Mouse (Mus musculus): Measurements from ENCODE around the gene Mpst. TPM values are rescaled to one million over a fixed set of nuclear protein-coding genes. Genes with fewer than 3 reads are reported as not detected.

Gene Mpst
- polyA plus RNA-seq, 1 experiment from 2014 or later: 2.7 TPM

DNA sequence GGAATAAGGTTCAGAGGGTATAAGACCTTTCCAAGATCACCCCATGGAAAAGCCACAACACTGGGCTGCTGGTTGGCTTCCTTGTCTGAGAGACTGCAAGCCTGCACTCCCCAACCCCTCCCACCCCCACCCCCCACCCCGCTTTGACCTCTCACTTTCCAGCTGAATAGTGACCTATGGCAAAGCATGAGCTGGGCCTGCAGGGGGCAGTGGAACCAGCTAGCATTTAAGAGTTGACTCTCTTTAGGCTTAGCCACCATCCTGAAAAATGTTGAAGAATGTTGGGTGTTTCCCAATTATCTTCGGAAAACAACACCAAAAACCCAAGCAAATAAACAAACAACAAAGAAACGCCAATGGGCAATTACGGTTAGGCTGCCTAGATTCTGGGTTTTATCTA, 19.0 kb downstream of the Mpst start:
- no peak overlapping the region for H3K4me3 ChIP-seq (ENCODE audit: low read depth, low read length)
- DNase-seq (ENCODE audit: low spot score) (no peak), ATAC-seq (replicated peaks; ENCODE audit: low FRiP score, low TSS enrichment, low read depth) (no peak)
- H3K9me3 ChIP-seq (ENCODE audit: control insufficient read depth, low read length): no peaks in the 10 kb centered on the region
- 55% methylated on average over 4 of the region's 4 CpGs for WGBS
- H3K27ac ChIP-seq (ENCODE audit: low read depth): no peak overlapping the region
- H3K27me3 ChIP-seq (replicated peaks; ENCODE audit: control insufficient read depth, insufficient read depth, low read length): peaks cover 35% of the 10 kb centered on the region
- H3K36me3 ChIP-seq (ENCODE audit: control insufficient read depth, insufficient read depth, low read length): no peaks in the 10 kb centered on the region
- no peak overlapping the region for H3K4me2 ChIP-seq (ENCODE audit: low read length)
- H3K4me1 ChIP-seq (replicated peaks; ENCODE audit: control insufficient read depth, insufficient read depth, low read length): peaks cover 9% of the 10 kb centered on the region
- H3K9ac ChIP-seq (ENCODE audit: low read length): no peak overlapping the region

DNA sequence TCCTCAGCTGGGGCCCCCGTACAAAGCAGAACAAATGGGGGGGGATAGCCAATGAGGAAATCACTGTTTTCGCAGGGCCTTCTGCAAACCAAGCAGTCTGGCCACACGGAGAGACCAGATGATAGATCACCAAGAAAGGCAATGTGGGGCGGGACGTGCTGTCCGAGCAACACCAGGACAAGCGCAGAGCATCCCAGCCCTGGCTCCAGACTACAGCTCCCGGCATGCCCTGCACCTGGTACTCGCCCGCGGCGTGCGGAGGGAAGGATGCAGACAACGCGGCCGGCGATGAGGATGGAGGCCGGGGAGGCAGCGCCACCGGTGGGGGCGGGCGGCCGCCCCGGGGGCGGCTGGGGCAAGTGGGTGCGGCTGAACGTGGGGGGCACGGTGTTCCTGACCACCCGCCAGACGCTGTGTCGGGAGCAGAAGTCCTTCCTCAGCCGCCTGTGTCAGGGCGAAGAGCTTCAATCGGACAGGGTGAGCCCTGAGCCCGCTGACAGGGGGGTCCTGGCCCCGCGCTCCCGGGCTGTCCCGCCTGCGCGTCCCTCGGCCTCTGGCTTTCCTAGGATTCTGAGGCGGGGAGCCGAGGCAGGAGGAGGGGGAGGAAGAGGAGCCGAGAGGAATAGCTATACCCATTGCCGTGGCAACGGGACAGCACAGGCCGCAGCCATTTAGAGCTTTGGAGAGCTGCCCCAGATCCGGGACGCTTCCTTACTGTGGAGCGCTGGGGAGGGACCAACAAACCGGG, 22.3 kb downstream of the Mpst start, which contains the start of gene Kctd17:
TSS of gene Kctd17 (plus strand) at position 174 of the 748 bp plus-strand sequence.
- ATAC-seq (replicated peaks; ENCODE audit: low FRiP score, low TSS enrichment, low read depth): peak; percentile 79

DNA sequence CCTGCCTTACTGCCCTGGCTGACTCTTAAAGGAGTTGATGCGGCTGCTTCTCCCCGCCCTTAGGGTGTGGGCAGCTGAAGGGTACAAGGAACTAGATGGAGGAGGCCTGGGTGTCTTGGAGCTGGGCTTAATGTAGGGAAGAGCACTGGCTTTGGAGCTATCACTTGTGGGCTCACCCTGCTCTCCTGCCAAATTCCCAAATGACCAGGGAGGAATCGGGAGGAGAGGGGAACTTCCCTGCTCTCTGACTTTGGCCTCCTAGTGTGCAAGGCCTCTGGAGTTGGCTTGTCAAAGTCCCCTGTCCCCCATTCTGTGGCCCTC, 22.9 kb downstream of the Mpst start:
- H3K27me3 ChIP-seq (replicated peaks; ENCODE audit: control insufficient read depth, insufficient read depth, low read length): peaks cover 15% of the 10 kb centered on the region; the same call in 1 of the 2 replicates
- 9% methylated on average over 3 of the region's 3 CpGs for WGBS
- H3K27ac ChIP-seq (ENCODE audit: low read depth): peak overlapping the region; percentile 48; the same call in 1 of the 2 replicates
- no peaks in the 10 kb centered on the region for H3K9me3 ChIP-seq (ENCODE audit: control insufficient read depth, low read length)
- DNase-seq (ENCODE audit: low spot score) (no peak), ATAC-seq (replicated peaks; ENCODE audit: low FRiP score, low TSS enrichment, low read depth) (no peak)
- peak overlapping the region; percentile 68 for H3K4me2 ChIP-seq (ENCODE audit: low read length)
- H3K36me3 ChIP-seq (ENCODE audit: control insufficient read depth, insufficient read depth, low read length): peaks cover 9% of the 10 kb centered on the region
- H3K4me1 ChIP-seq (replicated peaks; ENCODE audit: control insufficient read depth, insufficient read depth, low read length): peaks cover 9% of the 10 kb centered on the region
- H3K9ac ChIP-seq (ENCODE audit: low read length): peak overlapping the region; percentile 58
- H3K4me3 ChIP-seq (ENCODE audit: low read depth, low read length): peak overlapping the region; percentile 58

More for the DNA sequence above, 22.3 kb downstream of the Mpst start, which contains the start of gene Kctd17:
- peak; percentile 80 for DNase-seq (ENCODE audit: low spot score)
- peak within 1 kb of the TSS; percentile 58 for H3K4me3 ChIP-seq (ENCODE audit: low read depth, low read length)
- peaks cover 9% of the 10 kb centered on the region for H3K4me1 ChIP-seq (replicated peaks; ENCODE audit: control insufficient read depth, insufficient read depth, low read length)
- peak within 1 kb of the TSS; percentile 48; the same call in 1 of the 2 replicates for H3K27ac ChIP-seq (ENCODE audit: low read depth)
- no peaks in the 10 kb centered on the region for H3K9me3 ChIP-seq (ENCODE audit: control insufficient read depth, low read length)
- H3K27me3 ChIP-seq (replicated peaks; ENCODE audit: control insufficient read depth, insufficient read depth, low read length): peaks cover 20% of the 10 kb centered on the region
- H3K9ac ChIP-seq (ENCODE audit: low read length): peak within 1 kb of the TSS; percentile 58
- H3K36me3 ChIP-seq (ENCODE audit: control insufficient read depth, insufficient read depth, low read length): peaks cover 4% of the 10 kb centered on the region
- H3K4me2 ChIP-seq (ENCODE audit: low read length): peak within 1 kb of the TSS; percentile 68
- 2% methylated on average over 47 of the region's 52 CpGs for WGBS

DNA sequence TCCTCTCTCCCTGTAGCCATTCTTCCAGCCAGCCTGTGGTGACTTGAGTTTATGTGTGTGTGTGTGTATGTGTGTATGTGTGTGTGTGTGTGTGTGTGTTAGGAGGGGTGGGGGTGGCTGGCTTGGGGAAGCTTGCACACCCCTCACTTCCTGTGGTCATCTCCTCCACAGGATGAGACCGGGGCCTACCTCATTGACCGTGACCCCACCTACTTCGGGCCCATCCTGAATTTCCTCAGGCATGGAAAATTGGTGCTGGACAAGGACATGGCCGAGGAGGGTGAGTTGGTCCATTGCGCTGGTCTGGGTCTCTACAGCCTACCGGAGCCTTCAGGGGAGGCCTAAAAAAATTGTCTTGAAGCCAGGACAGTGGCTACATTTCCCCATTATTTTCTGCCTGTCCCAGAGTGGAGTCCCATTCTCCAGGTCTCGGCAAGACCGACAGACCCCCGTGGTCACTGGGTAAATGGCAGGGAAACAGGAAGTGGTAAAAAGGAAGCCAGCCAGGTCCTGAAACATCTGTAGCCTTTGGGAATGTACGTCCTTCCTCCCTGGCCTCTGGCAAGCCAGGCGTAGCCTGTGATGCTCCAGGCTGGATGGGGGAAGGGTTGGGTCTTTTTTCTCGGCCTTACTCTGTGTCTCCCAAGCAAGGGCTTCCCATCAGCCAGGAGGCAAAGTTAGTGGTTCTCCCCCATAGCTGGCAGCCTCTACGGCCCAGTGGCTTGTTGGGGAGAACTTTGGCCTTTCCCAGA, 23.8 kb downstream of the Mpst start:
- H3K4me1 ChIP-seq (replicated peaks; ENCODE audit: control insufficient read depth, insufficient read depth, low read length): peaks cover 9% of the 10 kb centered on the region
- DNase-seq (ENCODE audit: low spot score) (no peak), ATAC-seq (replicated peaks; ENCODE audit: low FRiP score, low TSS enrichment, low read depth) (no peak)
- WGBS: 79% methylated on average over 13 of the region's 13 CpGs
- H3K27me3 ChIP-seq (replicated peaks; ENCODE audit: control insufficient read depth, insufficient read depth, low read length): 0 out of 2 replicates have a peak, but pooled peaks cover 9% of the 10 kb centered on the region
- H3K36me3 ChIP-seq (ENCODE audit: control insufficient read depth, insufficient read depth, low read length): peaks cover 12% of the 10 kb centered on the region
- H3K27ac ChIP-seq (ENCODE audit: low read depth): no peak overlapping the region
- H3K9ac ChIP-seq (ENCODE audit: low read length): peak overlapping the region; percentile 58; the same call in 1 of the 2 replicates
- H3K4me3 ChIP-seq (ENCODE audit: low read depth, low read length): 0 out of 2 replicates have a peak overlapping the region, but pooled peaks have one; percentile 58
- H3K9me3 ChIP-seq (ENCODE audit: control insufficient read depth, low read length): no peaks in the 10 kb centered on the region
- H3K4me2 ChIP-seq (ENCODE audit: low read length): peak overlapping the region; percentile 68

DNA sequence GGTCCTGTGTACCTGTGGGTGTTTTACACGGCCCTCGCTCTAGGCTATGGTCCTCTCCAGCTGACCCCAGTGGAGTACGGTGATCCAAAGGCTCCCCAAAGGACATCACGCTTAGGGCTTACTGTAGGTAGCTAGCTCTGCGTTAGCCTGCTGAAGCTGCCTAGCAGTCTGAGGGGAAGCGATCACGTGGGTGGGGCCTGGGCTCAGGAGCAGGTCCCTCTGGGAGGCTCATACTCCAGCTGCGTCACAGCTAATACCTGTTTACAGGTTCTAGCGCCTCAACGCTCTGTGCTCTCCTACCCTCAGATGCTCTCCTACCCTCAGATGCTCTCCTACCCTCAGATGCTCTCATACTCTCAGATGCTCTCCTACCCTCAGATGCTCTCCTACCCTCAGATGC, 24.7 kb downstream of the Mpst start:
- no peaks in the 10 kb centered on the region for H3K9me3 ChIP-seq (ENCODE audit: control insufficient read depth, low read length)
- no peak overlapping the region for H3K4me2 ChIP-seq (ENCODE audit: low read length)
- peaks cover 17% of the 10 kb centered on the region for H3K36me3 ChIP-seq (ENCODE audit: control insufficient read depth, insufficient read depth, low read length)
- H3K9ac ChIP-seq (ENCODE audit: low read length): no peak overlapping the region
- DNase-seq (ENCODE audit: low spot score) (no peak), ATAC-seq (replicated peaks; ENCODE audit: low FRiP score, low TSS enrichment, low read depth) (no peak)
- WGBS: 88% methylated on average over 10 of the region's 10 CpGs
- H3K27ac ChIP-seq (ENCODE audit: low read depth): no peak overlapping the region
- peaks cover 9% of the 10 kb centered on the region for H3K4me1 ChIP-seq (replicated peaks; ENCODE audit: control insufficient read depth, insufficient read depth, low read length)
- H3K27me3 ChIP-seq (replicated peaks; ENCODE audit: control insufficient read depth, insufficient read depth, low read length): 0 out of 2 replicates have a peak, but pooled peaks cover 9% of the 10 kb centered on the region
- no peak overlapping the region for H3K4me3 ChIP-seq (ENCODE audit: low read depth, low read length)

DNA sequence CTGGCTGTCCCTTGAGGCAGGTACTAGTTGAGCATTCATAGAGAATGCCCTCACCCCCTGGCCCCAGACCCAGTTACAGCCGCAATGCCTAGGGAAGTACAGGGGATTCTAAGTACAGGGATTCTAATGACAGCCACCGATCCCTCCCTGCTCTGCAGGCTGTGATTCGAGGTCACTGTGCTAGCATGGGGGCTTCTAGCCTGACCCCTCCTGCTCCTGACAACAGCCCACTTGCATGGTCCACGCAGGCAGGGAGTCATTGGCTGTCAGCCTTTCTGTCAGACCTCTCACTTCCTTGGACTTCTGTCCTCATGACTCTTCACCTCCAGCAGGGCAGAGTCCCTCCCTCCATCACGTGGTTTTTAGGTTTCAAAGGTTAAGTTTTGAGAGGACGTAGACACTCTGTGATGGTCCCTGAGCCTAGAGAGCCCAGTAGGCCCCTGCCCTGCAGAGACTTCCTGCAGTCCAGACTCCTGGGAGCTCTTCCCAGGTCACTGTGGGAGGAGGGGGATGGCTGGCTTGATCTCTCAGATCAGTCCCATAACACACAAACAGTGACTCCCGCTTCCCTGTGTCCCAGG, 25.4 kb downstream of the Mpst start:
- 82% methylated on average over 7 of the region's 7 CpGs for WGBS
- 0 out of 2 replicates have a peak, but pooled peaks cover 9% of the 10 kb centered on the region for H3K27me3 ChIP-seq (replicated peaks; ENCODE audit: control insufficient read depth, insufficient read depth, low read length)
- no peak overlapping the region for H3K27ac ChIP-seq (ENCODE audit: low read depth)
- no peak for ATAC-seq (replicated peaks; ENCODE audit: low FRiP score, low TSS enrichment, low read depth)
- DNase-seq (ENCODE audit: low spot score): no peak
- no peaks in the 10 kb centered on the region for H3K9me3 ChIP-seq (ENCODE audit: control insufficient read depth, low read length)
- peaks cover 9% of the 10 kb centered on the region for H3K4me1 ChIP-seq (replicated peaks; ENCODE audit: control insufficient read depth, insufficient read depth, low read length)
- no peak overlapping the region for H3K4me3 ChIP-seq (ENCODE audit: low read depth, low read length)
- peaks cover 18% of the 10 kb centered on the region for H3K36me3 ChIP-seq (ENCODE audit: control insufficient read depth, insufficient read depth, low read length)
- no peak overlapping the region for H3K4me2 ChIP-seq (ENCODE audit: low read length)
- H3K9ac ChIP-seq (ENCODE audit: low read length): no peak overlapping the region

DNA sequence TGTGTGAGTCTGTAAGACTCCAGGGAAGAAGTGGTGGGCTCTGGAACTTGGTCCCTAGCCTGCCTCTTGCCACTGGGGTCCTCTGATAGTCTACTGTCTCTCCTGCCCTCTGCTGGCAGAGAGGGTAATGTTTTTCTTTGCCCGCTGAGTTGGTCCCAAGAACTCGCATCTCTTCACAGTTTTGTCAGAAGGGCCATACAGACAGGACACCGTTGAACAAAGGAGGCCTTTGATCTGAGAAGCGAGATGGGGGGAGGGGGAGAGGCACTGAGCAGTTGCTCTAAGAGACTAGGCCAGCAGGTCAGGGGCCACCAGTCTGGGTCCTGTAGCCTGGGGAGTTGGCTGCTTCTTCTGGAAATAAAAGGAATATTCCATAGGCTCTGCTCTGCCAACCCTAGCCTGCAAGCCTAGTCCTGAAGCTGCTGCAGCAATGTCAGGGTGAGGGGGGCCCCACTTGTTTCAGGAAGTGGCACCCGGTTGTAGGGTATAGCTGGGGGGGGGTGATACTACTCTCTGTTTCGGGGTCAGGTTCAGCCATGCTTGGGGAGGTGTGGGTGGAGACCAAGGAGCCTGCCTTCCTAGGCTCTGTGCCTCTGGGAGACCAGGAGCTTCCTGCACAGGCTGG, 28.8 kb downstream of the Mpst start:
- no peaks in the 10 kb centered on the region for H3K27me3 ChIP-seq (replicated peaks; ENCODE audit: control insufficient read depth, insufficient read depth, low read length)
- no peak overlapping the region for H3K4me3 ChIP-seq (ENCODE audit: low read depth, low read length)
- H3K4me2 ChIP-seq (ENCODE audit: low read length): no peak overlapping the region
- ATAC-seq (replicated peaks; ENCODE audit: low FRiP score, low TSS enrichment, low read depth) (no peak), DNase-seq (ENCODE audit: low spot score) (peak; percentile 64)
- no peak overlapping the region for H3K9ac ChIP-seq (ENCODE audit: low read length)
- H3K36me3 ChIP-seq (ENCODE audit: control insufficient read depth, insufficient read depth, low read length): peaks cover 18% of the 10 kb centered on the region
- WGBS: 41% methylated on average over 6 of the region's 6 CpGs
- H3K27ac ChIP-seq (ENCODE audit: low read depth): no peak overlapping the region
- H3K4me1 ChIP-seq (replicated peaks; ENCODE audit: control insufficient read depth, insufficient read depth, low read length): peaks cover 7% of the 10 kb centered on the region
- H3K9me3 ChIP-seq (ENCODE audit: control insufficient read depth, low read length): no peaks in the 10 kb centered on the region

DNA sequence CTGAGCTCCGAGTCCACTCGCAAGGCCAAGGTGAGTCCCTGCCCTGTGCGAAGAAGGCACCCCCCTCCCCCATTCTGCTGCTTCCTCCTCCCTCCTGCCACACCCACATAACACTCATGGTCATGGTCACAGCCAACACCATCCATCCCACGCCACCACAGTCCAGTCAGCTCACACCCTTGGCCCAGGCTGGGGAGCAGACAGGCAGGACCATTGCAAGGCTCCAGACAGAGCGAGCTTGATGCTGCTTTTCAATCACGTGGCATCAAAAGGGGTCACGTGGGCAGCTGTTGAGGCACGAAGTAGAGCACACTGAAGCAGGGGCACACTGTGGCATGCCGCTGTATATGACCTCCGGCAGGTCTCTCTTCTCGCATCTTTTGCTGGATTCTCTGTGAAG, 29.5 kb downstream of the Mpst start:
- no peak overlapping the region for H3K4me2 ChIP-seq (ENCODE audit: low read length)
- H3K4me3 ChIP-seq (ENCODE audit: low read depth, low read length): no peak overlapping the region
- H3K27ac ChIP-seq (ENCODE audit: low read depth): no peak overlapping the region
- no peak for DNase-seq (ENCODE audit: low spot score)
- 80% methylated on average over 11 of the region's 11 CpGs for WGBS
- H3K4me1 ChIP-seq (replicated peaks; ENCODE audit: control insufficient read depth, insufficient read depth, low read length): peaks cover 7% of the 10 kb centered on the region
- no peaks in the 10 kb centered on the region for H3K27me3 ChIP-seq (replicated peaks; ENCODE audit: control insufficient read depth, insufficient read depth, low read length)
- no peak for ATAC-seq (replicated peaks; ENCODE audit: low FRiP score, low TSS enrichment, low read depth)
- H3K36me3 ChIP-seq (ENCODE audit: control insufficient read depth, insufficient read depth, low read length): peaks cover 18% of the 10 kb centered on the region
- H3K9ac ChIP-seq (ENCODE audit: low read length): no peak overlapping the region
- H3K9me3 ChIP-seq (ENCODE audit: control insufficient read depth, low read length): no peaks in the 10 kb centered on the region

All from intestine, embryonic 14.5 days (tissue).